Mouse (Mus musculus): ENCODE measurements around the gene Marveld1. TPM values are rescaled to one million over a fixed set of nuclear protein-coding genes. Genes with fewer than 3 reads are reported as not detected.
A peak's percentile ranks its signal among the peaks of the same experiment; 100 is the strongest.

The Marveld1 gene
- total RNA-seq (2017), result 16.1 and 22.8 TPM in 2 replicates

GRCm38 (mm10) chr19:42147170-42147768 is at the start of gene Marveld1:
Gene Marveld1 (plus strand): TSS chr19:42147400.
- ATAC-seq (replicated peaks in 1 of 2; ENCODE audit: insufficient read depth in 1 of 2, low FRiP score in 2 of 2, low TSS enrichment in 1 of 2, low read depth in 1 of 2, poor library complexity in 2 of 2, severe bottlenecking in 2 of 2), result peak; percentile 20 to 57; a peak in 3 of 4 replicates

GRCm38 (mm10) chr19:42099406-42099805 is 47.8 kb upstream of the Marveld1 start:
- no peak for ATAC-seq (replicated peaks in 1 of 2; ENCODE audit: insufficient read depth in 1 of 2, low FRiP score in 2 of 2, low TSS enrichment in 1 of 2, low read depth in 1 of 2, poor library complexity in 2 of 2, severe bottlenecking in 2 of 2)

GRCm38 (mm10) chr19:42104681-42105080 is 42.5 kb upstream of the Marveld1 start:
- no peak for ATAC-seq (replicated peaks in 1 of 2; ENCODE audit: insufficient read depth in 1 of 2, low FRiP score in 2 of 2, low TSS enrichment in 1 of 2, low read depth in 1 of 2, poor library complexity in 2 of 2, severe bottlenecking in 2 of 2)

- no peak for ATAC-seq (replicated peaks in 1 of 2; ENCODE audit: insufficient read depth in 1 of 2, low FRiP score in 2 of 2, low TSS enrichment in 1 of 2, low read depth in 1 of 2, poor library complexity in 2 of 2, severe bottlenecking in 2 of 2)
Measured at GRCm38 (mm10) chr19:42115783-42116335, 31.3 kb upstream of the Marveld1 start.

- no peak for ATAC-seq (replicated peaks in 1 of 2; ENCODE audit: insufficient read depth in 1 of 2, low FRiP score in 2 of 2, low TSS enrichment in 1 of 2, low read depth in 1 of 2, poor library complexity in 2 of 2, severe bottlenecking in 2 of 2)
Measured at GRCm38 (mm10) chr19:42118142-42118541, 29.1 kb upstream of the Marveld1 start.

GRCm38 (mm10) chr19:42118596-42118995 is 28.6 kb upstream of the Marveld1 start:
- no peak for ATAC-seq (replicated peaks in 1 of 2; ENCODE audit: insufficient read depth in 1 of 2, low FRiP score in 2 of 2, low TSS enrichment in 1 of 2, low read depth in 1 of 2, poor library complexity in 2 of 2, severe bottlenecking in 2 of 2)

GRCm38 (mm10) chr19:42120451-42120850 is 26.7 kb upstream of the Marveld1 start:
- ATAC-seq (replicated peaks in 1 of 2; ENCODE audit: insufficient read depth in 1 of 2, low FRiP score in 2 of 2, low TSS enrichment in 1 of 2, low read depth in 1 of 2, poor library complexity in 2 of 2, severe bottlenecking in 2 of 2), result no peak

- ATAC-seq (replicated peaks in 1 of 2; ENCODE audit: insufficient read depth in 1 of 2, low FRiP score in 2 of 2, low TSS enrichment in 1 of 2, low read depth in 1 of 2, poor library complexity in 2 of 2, severe bottlenecking in 2 of 2), result no peak
Measured at GRCm38 (mm10) chr19:42124684-42125083, 22.5 kb upstream of the Marveld1 start.

GRCm38 (mm10) chr19:42125501-42126218 is 21.5 kb upstream of the Marveld1 start:
- ATAC-seq (replicated peaks in 1 of 2; ENCODE audit: insufficient read depth in 1 of 2, low FRiP score in 2 of 2, low TSS enrichment in 1 of 2, low read depth in 1 of 2, poor library complexity in 2 of 2, severe bottlenecking in 2 of 2), result no peak

GRCm38 (mm10) chr19:42126219-42126605 is 21.0 kb upstream of the Marveld1 start:
- ATAC-seq (replicated peaks in 1 of 2; ENCODE audit: insufficient read depth in 1 of 2, low FRiP score in 2 of 2, low TSS enrichment in 1 of 2, low read depth in 1 of 2, poor library complexity in 2 of 2, severe bottlenecking in 2 of 2), result no peak

GRCm38 (mm10) chr19:42127024-42127423 is 20.2 kb upstream of the Marveld1 start:
- no peak for ATAC-seq (replicated peaks in 1 of 2; ENCODE audit: insufficient read depth in 1 of 2, low FRiP score in 2 of 2, low TSS enrichment in 1 of 2, low read depth in 1 of 2, poor library complexity in 2 of 2, severe bottlenecking in 2 of 2)

GRCm38 (mm10) chr19:42128052-42128740 is 19.0 kb upstream of the Marveld1 start:
- no peak for ATAC-seq (replicated peaks in 1 of 2; ENCODE audit: insufficient read depth in 1 of 2, low FRiP score in 2 of 2, low TSS enrichment in 1 of 2, low read depth in 1 of 2, poor library complexity in 2 of 2, severe bottlenecking in 2 of 2)

- peak; percentile 83 to 91 for ATAC-seq (replicated peaks in 1 of 2; ENCODE audit: insufficient read depth in 1 of 2, low FRiP score in 2 of 2, low TSS enrichment in 1 of 2, low read depth in 1 of 2, poor library complexity in 2 of 2, severe bottlenecking in 2 of 2)
Measured at GRCm38 (mm10) chr19:42128787-42129508, 18.3 kb upstream of the Marveld1 start, which contains the start of gene Avpi1. Gene Avpi1 (minus strand): TSS chr19:42129059.

- ATAC-seq (replicated peaks in 1 of 2; ENCODE audit: insufficient read depth in 1 of 2, low FRiP score in 2 of 2, low TSS enrichment in 1 of 2, low read depth in 1 of 2, poor library complexity in 2 of 2, severe bottlenecking in 2 of 2), result peak; percentile 24 to 30
Measured at GRCm38 (mm10) chr19:42129509-42130293, 17.5 kb upstream of the Marveld1 start.

GRCm38 (mm10) chr19:42130294-42130606 is 16.9 kb upstream of the Marveld1 start:
- ATAC-seq (replicated peaks in 1 of 2; ENCODE audit: insufficient read depth in 1 of 2, low FRiP score in 2 of 2, low TSS enrichment in 1 of 2, low read depth in 1 of 2, poor library complexity in 2 of 2, severe bottlenecking in 2 of 2), result no peak

GRCm38 (mm10) chr19:42131101-42131500 is 16.1 kb upstream of the Marveld1 start:
- ATAC-seq (replicated peaks in 1 of 2; ENCODE audit: insufficient read depth in 1 of 2, low FRiP score in 2 of 2, low TSS enrichment in 1 of 2, low read depth in 1 of 2, poor library complexity in 2 of 2, severe bottlenecking in 2 of 2), result no peak

GRCm38 (mm10) chr19:42135070-42135469 is 12.1 kb upstream of the Marveld1 start:
- no peak for ATAC-seq (replicated peaks in 1 of 2; ENCODE audit: insufficient read depth in 1 of 2, low FRiP score in 2 of 2, low TSS enrichment in 1 of 2, low read depth in 1 of 2, poor library complexity in 2 of 2, severe bottlenecking in 2 of 2)
